Mouse (Mus musculus) granulocyte monocyte progenitor cell, adult 5-6 weeks (primary cell): ENCODE measurements at regions not wholly inside any gene's neighbourhood (a gene's known extent, or its start where the extent isn't known, plus 50 kb on each side); places are given as distances from the start of the nearest gene placed in this dataset.

ENCODE experiments used
- ATAC-seq: replicated peaks from 2 replicates; pipeline ENCODE4 v1.8.0; 2016; ENCODE audit warnings: mild to moderate bottlenecking, moderate TSS enrichment, inconsistent platforms; ENCODE audit not compliant: poor library complexity, severe bottlenecking

DNA sequence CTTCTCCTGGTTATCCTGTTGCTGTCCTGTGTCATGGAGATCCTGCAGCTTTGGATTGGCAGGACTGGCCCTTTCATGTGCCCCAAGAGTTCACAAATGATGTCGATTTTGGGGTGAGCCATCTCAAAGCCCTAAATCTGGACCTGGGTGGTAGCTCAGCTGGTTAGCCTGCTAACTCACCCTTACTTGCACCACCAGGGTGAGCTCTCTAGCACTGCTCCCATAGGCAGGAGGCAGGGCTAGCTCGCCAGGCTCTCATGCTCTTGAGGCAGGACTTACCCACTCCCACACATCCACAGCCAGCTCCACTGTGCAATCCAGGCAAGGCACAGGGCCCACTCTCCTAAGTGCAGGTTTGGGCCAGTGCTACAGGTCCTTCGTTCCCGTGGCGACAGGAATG is 605.5 kb upstream of the Nrp1 start:
- ATAC-seq, result no peak

DNA sequence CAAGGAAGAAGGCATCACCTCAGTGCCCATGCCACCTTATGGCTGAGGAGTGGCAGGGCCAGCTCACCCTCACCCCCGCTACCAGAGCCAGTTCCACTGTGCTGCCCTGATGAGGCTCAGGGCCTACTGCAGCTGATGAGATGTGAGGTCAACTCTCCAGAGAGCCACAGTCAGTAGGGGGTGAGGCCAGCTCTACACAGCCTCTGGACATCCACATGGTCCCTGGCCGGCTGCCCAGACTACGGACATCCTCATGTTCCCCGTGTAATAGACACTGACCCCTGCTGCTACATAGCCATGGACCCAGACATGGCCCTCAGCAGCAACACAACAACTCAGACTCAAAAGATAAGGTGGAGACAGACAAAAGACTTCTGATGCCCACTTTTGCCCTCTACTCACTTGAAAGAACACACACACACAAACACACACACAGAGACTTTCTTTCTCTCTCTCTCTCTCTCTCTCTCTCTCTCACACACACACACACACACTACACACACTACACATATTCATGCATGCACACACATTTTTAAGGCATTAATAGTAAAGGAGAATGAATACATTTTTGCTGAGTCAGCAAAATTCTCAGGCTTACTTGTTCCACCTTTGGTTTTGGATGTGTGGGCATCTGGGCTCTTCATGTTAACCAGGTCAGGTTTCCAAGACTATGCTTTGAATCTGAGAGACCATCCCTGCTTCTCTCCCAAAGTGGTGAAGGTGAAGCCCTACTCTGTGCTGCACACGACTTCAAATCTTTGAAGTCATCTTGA is 604.4 kb upstream of the Nrp1 start:
- ATAC-seq, result no peak

DNA sequence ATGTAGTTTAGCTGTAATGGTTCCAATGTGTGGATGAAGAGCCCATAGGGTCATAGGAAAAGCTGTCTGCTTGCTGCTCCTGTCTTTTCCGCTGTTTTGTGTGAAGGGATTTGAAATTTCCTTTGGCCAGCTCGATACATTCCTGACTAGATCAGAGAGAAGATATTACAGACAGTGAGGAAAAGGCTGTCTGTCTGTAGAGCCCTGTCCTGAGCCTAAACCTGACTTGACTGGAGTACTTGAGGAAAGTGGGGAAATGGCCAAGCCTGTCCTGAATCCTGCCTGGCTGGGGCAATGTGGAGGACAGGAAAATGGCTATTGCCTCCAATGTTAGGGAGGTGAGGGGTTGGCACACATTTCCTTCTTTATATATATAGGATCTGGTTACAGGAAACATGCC is 601.0 kb upstream of the Nrp1 start:
- ATAC-seq, result no peak

DNA sequence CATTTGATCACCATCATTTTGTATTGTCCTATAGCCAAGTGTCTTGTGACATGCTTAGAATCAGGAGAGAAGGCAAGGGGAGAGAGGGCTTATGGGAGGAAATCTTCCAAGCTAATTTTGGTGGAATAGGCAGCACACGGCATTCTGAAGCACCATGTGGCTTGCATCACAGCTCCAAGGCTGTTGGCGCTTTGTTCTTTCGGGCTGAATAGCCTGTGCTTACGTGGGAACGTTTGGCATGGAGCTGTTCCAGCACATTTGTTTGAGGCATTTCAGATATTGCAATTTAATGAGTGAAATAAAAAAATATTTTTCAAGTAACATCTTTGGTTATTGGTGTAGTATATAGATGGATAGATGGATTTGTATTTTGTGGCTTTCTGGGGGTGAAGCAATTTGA is 598.5 kb upstream of the Nrp1 start:
- ATAC-seq, result no peak

DNA sequence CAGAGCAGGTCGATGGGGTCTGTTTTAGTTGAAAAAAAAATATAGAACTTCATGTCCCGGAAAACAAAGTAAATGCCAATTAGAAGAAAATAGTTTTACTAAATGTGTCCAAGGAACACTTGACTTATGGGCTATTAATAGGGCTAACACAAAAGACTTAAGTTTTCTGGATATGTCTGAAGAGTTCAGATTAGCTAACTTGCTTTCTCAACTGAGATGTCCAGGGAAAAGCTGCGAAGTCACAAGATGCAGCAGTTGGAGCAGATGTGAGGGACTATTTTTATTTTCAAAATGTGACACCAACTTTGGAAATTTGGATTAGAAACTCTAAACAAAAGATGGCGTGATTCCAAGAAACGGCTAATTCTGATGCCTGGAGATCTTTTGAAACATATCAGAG is 593.2 kb upstream of the Nrp1 start:
- no peak for ATAC-seq

DNA sequence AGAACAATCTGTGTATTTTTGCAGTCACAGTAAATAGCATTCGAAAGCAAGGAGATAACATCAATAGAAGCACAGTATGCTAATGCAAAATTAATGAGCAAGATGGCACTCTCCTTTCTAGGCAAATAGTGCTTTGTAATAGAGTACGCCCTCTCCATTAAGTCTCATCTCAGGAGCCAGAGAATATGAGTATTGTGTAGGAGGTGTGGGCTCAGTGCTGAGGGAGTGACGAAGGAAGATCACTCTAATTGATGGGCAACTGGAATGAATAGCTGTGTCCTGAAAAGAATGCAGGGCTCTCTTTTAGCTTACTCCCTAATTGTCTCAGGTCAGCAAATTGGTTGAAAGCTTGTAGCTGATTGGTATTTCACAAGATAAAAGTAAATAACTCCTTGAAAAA is 590.1 kb upstream of the Nrp1 start:
- ATAC-seq, result no peak

DNA sequence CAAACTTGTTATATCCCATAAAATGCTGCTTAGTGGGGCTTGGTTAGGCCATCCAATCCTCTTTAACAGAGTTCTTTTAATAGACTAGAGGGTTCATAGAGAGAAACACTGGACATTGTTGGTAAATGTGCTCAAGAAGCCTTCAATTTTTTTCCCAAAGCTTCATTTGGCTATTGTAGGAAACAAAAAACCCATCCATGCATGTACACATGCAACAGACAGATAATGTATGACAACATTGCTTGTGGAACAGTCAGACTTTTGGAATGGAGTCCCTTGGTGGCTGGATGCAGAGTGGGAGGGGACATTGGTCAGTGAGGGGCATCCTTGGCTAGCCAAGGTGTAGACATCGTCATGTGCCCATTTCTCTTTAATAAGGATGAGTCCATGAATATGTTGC is 588.8 kb upstream of the Nrp1 start:
- ATAC-seq, result no peak

DNA sequence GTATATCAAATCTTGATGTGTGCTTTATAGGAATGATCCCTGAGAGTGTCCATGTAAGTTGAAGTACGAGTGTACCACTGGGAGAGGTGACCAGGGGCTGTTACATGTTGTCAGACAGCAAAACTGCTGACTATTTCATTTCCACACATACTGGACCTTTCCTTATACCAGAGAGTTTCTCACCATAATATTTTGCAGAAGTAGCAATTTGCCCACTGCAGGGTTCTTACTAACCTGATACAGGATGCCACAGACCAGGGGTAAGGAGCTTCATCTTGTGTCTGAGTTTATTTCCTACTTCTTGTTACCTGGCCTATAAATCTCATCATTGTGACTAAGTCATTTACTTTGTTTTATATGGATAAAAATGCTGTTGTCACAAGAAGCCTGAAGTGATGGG is 586.6 kb upstream of the Nrp1 start:
- no peak for ATAC-seq

DNA sequence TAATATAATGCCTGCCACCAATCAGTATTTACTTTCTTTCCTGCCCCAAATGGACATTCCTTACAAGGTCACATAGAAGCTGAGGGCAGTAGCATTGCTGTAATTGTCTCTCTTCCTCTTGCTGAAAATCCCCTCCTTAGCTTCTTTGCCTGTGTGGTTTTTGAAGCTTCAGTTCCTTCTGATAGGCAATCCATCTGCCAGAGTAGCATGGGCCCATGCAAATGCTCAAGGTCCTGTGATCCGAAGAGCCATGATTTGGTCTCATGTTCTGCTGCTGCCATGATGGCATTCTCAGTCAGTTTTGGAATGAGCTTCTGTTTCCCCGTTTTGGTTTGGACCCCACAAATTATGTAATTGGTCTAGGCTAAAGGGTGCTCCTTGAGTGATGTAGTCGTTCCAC is 586.0 kb upstream of the Nrp1 start:
- no peak for ATAC-seq

DNA sequence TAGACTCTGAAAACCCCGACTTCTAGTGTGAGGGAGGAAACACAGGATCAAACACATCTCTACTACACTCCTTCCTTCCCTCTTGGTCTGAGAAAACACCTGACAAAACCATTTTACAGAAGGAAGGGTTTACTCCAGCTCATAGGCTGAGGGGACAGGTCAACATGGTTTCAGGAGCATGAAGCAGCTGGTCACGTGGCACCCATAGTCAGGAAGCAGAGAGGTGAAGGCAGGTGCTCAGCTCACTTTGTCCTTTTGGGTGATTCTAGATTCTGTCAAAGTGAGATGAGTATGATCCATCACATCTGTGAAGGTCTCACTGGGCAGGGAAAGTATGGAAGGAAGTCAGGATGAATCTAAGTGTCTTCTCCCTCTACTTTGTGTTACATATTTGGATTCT is 585.5 kb upstream of the Nrp1 start:
- ATAC-seq, result no peak

DNA sequence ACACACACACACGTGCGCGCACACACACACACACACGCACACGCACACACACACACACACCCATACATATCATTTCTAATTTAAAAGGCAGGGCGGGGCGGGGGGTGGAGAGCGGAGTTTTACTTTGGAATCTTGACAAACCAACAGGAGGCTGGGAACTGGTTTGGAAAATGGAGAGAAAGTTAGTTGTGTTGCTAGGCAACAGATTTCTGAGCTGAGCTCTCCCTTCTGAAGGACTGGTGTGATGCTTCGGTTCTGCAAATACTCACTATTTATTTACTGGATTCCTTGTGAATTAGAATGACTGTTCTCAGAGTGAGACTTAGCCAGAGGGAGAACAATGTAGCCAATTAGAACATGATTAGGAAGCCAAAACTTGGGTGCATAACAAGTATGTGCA is 583.8 kb upstream of the Nrp1 start:
- no peak for ATAC-seq

DNA sequence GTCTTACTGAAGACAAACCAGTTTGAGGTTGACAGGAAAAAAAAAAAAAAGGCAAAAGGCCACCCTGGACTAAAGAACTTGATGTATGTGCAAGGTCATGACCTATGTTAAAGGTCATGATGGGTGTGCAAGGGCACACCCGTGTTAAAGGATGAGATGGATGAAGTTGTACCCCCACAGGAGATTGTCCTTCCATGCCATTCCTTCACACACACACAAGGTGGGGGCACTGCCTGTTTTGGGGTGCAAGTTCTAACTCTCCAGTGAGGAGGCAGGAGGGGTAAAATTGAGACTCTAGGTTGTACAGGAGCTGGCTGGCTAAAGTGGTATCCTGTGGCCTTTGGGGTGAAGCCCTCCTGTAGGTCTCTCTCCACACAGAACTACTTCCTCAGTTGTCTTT is 583.2 kb upstream of the Nrp1 start:
- no peak for ATAC-seq

DNA sequence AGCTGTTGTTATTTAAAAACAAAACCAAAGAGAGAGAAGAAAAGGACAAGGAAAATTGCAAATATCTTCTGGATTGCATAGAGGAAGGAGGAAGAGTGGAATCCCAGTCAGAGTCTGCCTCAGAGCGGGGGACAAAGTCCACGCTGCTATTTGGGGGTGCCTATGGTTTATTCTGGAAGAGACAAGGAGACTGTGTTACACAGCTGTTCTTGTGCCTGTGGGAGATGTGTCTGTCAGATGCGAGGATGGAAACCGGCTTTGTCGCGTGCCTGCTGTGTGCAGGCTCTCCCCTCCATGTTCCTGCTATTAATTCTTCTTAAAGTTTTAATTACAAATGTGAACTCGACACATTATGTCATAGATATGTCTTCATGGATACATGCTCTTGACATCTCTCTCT is 582.7 kb upstream of the Nrp1 start:
- ATAC-seq, result peak; percentile 48

DNA sequence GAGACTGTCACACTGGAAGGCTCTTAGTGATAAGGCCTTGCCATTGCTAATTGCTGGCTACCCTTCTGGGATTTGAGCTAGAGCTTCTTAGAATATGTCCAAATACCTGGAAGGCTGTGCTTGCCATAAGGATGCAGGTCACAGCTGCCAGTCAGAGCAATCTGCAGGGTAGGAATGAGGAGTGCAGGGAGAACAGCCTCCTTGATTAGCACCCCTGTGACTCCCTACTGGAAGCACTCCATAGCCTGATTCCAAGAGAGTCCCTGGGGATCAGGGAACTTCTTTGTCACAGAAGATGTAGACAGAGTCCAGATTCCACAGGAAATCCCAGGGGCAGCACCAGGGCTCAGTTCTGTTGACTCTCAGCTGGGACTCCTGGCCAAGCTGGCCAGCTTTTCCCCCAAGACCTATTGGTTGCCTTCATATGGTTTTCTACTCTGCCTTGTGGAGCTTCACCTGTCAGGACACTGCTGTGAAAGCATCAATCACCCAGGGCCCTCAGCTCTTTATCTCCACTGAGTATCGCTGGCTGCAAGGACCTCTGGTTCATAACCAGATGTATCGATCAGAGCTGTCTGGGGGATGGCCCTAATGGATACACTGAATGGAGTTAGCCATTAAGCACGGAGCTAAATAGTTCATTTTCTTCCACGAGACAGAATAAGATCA is 579.9 kb upstream of the Nrp1 start:
- ATAC-seq, result no peak

DNA sequence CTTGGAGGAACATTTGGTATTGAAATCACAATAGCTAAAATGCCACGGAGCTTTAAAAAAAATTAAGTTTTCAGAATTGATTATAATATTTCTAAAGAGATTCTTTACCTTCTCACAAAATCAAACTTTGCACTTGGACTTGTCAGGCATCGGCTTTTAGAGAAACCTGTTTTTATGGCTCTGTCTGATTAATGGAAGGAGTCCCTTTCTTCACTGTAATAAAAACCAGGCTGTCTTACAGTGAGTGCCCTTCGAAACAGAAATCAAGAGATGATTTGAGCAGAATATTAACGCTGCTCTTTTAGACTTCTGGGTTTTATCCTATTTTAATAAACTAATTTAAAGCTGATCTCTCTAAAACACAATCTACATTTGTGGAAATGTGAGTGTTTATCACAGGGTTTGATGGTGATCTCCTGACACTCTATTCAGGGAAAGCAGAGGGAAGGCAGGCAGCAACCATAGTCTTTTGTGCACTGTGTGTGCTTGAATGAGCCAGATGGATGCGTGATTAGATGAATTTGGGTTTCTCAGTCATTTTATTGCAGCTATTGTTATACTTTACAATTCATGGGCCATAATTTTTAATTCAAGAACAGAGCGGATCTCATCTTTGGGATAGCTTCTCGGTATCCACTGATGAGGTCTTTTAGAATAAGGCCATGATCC is 579.2 kb upstream of the Nrp1 start:
- ATAC-seq, result no peak

DNA sequence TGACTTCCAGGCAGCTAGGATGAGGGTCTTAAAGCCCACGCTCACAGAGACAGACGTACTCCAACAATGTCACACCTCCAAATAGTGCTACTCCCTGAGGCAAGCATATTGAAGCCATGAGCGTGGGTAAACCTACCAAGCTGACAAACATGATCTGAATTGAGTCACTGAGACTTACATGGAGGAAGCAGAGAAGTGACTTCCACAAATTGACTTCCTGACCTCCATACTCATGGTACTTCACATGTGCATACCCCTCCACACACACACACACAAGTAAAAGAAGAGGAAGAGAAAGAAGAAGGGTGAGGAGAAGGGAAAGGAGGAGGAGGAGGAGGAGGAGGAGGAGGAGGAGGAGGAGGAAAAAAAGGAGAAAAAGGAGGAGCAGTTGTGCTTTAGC is 577.8 kb upstream of the Nrp1 start:
- ATAC-seq, result peak; percentile 58

DNA sequence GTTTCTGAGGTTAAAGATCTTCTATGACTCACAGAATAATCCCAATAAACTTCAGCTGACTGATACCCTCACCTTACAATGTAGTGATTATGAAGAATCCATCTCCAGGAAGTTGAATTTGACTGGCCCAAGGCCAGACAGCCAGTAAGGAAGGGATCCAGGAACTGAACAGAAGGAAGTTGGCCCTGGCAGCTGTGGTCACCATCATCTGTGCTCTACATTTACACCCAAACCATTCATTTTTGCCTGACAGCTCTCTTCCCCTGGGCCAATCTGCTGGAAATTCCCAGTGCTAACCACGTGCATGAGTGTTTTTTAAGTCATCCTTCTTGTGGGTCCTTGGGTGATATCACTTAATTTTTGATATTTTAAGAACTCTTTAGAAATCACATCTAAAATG is 577.4 kb upstream of the Nrp1 start:
- no peak for ATAC-seq

DNA sequence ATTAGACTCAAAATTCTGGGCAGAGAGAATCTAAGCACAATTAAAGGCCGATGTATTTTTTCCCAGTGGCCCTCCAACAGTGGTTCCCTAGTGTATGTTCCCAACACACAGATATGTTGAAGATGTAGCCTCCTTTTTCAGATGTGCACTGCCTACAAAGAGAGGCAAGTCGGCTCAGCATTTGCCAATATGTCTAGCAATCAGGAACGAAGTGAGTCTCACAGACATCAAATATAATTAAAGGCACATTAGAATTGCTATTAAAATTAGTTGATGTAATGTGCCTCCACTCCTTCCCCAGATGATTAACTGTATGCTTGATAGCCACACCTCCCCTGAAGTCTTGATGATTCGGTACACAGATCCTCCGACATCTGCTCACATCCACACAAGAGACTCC is 565.8 kb upstream of the Nrp1 start:
- ATAC-seq, result no peak

DNA sequence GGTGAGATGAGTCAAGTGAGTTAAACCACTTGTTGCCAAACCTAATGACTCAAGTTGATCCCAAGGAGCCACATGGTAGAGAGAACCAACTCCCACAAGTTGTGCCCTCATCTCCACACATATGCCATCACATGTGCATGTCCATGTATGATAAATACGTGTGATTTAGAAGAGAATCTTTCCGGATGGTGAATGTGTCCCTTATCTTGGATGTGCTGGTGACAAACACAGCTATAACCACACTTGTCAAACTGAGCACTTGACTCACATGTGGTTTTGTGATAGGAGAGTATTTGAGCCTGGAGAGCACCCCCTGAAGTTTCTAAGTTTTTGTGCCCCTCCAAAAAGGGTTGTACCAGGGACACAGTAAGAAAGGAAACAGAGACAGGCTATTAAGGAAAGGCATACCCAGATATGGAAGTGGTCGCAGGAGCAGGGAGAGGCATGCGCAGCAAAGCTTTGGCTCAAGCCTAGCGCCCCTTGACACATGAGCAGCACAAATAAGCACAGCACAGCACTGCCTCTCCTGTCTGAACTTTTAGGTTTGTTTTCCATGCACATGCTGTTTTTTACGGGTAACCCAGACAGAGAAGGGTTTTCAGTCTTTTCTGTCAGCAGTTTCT is 558.4 kb upstream of the Nrp1 start:
- ATAC-seq, result no peak

DNA sequence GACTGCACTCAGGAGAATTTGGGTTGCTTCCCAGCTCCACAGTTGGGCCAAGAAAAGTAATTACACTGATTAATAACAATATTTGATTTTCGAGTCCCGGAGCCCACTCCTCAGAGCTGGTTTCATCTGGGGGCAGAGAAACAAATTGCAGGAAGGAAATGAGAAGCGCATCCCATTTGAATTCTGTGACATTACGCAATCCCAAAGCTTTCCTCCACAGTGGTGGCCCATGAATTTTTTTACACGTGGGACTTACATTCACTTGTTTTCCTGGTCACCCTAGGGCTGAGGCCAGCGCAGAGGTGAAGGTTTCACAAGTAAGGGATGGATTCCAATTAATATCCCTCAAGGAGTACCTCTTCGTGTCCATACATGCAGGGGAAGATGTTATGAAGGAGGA is 556.3 kb upstream of the Nrp1 start:
- ATAC-seq, result peak; percentile 50

DNA sequence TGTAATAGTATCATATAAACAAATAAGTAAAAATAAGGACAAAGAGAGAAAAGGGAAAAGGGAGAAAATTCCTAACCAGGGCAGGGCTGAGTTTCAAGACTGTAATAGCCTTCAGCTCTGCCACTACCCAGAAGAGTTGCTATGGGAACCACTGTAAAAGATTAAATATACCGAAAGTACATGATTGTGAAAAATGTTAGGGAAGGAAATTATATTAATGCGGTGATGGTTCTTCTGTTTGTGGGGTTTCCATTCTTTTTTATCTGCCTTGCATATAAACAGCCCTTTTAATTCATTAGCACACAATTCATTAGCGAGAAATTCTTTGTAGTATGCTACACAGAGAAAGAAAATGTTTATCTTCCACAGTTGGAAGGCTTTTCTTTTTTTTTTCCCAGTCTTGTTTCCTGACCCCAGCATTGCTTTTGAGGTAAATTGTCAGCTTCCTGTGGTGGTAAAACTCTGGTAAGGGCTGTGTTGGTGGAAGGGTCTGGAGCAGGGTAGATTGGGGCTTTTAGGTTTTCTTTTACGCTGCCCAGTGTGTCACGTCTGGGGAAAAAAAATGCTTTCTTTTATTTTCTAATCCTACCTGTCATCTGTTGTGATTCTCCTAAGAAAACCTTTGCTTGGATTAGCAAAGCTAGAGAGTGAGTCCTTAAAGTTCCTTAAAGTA is 555.6 kb upstream of the Nrp1 start:
- peak; percentile 53; the same call in 1 of the 2 replicates for ATAC-seq
